Mouse (Mus musculus) liver, postnatal 0 days (tissue): ENCODE results near the gene Nop2.
A peak's percentile ranks its signal among the peaks of the same experiment; 100 is the strongest.

Source experiments
- CTCF ChIP-seq: sonication (generic); IDR thresholded peaks from 2 replicates; pipeline ENCODE4 v1.5.1; 2016; ENCODE audit warnings: antibody characterized with exemption, low read depth
- EP300 ChIP-seq: IDR thresholded peaks from 2 replicates; pipeline ENCODE4 v1.6.1; 2016; ENCODE audit warnings: antibody characterized with exemption, low read depth, mild to moderate bottlenecking

- TF ChIP-seq EP300 (no peak), CTCF (peak; percentile 95)
Measured at GRCm38 (mm10) chr6:125084424-125084823, 47.3 kb upstream of the Nop2 start.
